Mouse (Mus musculus): ENCODE results near the gene Sirt3. TPM values are rescaled to one million over a fixed set of nuclear protein-coding genes. Genes with fewer than 3 reads are reported as not detected.

Gene Sirt3
- polyA plus RNA-seq (2012; fragmentation: generic; extraction: Trizol), result 17.4 TPM
- long read RNA-seq, experiment 1, partial matches to known transcripts, result 1 of 14 reads
- long read RNA-seq, experiment 1, other reads (novel, unspliced or antisense), result 9 of 14 reads
- long read RNA-seq, experiment 2, transcript Sirt3-202 (7 exons, 1,416 nt), result major isoform, 6 of 16 reads
- long read RNA-seq, experiment 2, partial matches to known transcripts, result 0 of 16 reads
- long read RNA-seq, experiment 2, other reads (novel, unspliced or antisense), result 9 of 16 reads

DNA sequence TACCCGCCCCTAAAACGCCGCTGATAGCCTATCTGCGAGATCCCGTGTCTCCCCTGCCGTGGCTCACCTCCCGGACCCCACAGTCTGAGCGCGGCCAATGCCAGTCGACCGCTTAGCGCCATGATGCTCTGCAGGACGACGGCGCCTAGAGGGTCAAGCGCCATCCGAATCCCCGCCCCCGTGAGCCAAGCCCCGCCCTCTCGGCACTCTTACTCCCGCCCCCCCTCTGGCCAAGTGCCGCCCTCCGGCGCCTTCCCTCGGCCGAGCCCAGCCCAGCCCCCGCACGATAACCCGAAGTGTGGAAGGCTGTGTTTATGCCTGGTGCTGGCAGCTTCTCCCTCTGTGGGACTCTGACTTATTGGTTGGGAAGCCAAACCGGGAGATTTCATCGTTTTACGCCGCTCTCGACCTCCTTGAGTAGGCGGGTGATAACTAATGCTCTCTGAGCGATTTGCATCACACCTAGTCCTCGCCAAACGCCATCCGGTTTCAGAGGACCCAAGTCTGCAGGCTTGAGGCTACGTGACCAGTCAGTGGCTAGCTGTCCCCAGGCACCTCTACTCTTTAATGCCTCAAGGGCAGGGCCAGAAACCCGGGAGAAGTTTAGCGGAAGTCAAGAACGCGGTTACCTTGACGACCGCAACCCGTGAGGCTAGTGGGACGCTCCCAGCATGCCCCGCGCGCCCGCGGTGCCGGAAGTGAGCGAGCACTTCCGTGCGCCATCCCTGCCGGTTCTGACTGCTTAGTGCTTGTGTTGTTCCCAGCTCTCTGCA is at the start of gene Sirt3, which contains the start of gene Psmd13:
Gene Sirt3, minus strand, starts transcription at position 614 of the 773 bp plus-strand sequence.
Gene Psmd13, plus strand, starts transcription at position 273 of the 773 bp plus-strand sequence.
- TF ChIP-seq MAX (IDR thresholded peaks at IDR 0.05), result peak; percentile 53
- TF ChIP-seq CTCF (IDR thresholded peaks at IDR 0.05; ENCODE audit: control insufficient read depth, insufficient read depth, insufficient read length), result no peak
- H3K4me3 ChIP-seq (ENCODE audit: insufficient read depth, poor library complexity, severe bottlenecking), result peak within 1 kb of the TSS; percentile 72
- peaks cover 42% of the 10 kb centered on the region for H3K79me2 ChIP-seq (ENCODE audit: control insufficient read depth, insufficient read depth)
- H3K79me3 ChIP-seq (ENCODE audit: low read depth), result peaks cover 20% of the 10 kb centered on the region
- peaks cover 22% of the 10 kb centered on the region for H3K36me3 ChIP-seq (ENCODE audit: control insufficient read depth, insufficient read depth)
- H3K27me3 ChIP-seq (ENCODE audit: control insufficient read depth, insufficient read depth, insufficient read length), result no peaks in the 10 kb centered on the region
- peak within 1 kb of the TSS; percentile 87 for H3ac ChIP-seq (ENCODE audit: control insufficient read depth, insufficient read length, low read depth)

DNA sequence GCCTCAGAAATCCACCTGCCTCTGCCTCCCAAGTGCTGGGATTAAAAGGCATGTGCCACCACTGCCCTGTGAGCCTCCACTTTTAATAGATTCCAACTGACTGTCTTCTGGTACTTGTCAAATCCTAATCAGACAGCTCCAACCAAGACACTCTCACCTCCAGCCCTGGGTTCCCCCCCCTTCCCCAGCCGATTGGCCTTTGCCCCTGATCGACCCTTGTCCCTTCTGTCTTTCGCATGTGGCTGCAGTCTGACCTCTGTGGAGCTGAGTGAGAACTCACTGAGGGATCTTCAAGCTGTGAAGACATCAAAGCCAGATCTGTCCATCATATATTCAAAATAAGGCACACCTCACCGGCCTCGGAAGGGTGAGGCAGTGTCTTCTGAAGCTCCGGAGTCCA is 45.1 kb upstream of the Sirt3 start:
- Histone ChIP-seq H3K79me2 (ENCODE audit: control insufficient read depth, insufficient read depth) (no peaks in the 10 kb centered on the region), H3K27me3 (ENCODE audit: control insufficient read depth, insufficient read depth, insufficient read length) (peaks cover 40% of the 10 kb centered on the region), H3K4me3 (ENCODE audit: insufficient read depth, poor library complexity, severe bottlenecking) (no peak overlapping the region), H3ac (ENCODE audit: control insufficient read depth, insufficient read length, low read depth) (no peak overlapping the region), H3K36me3 (ENCODE audit: control insufficient read depth, insufficient read depth) (no peaks in the 10 kb centered on the region), H3K79me3 (ENCODE audit: low read depth) (no peaks in the 10 kb centered on the region)
- TF ChIP-seq CTCF (IDR thresholded peaks at IDR 0.05; ENCODE audit: control insufficient read depth, insufficient read depth, insufficient read length) (no peak), FOSL1 (IDR thresholded peaks at IDR 0.05; ENCODE audit: insufficient read depth, low read length, poor library complexity, severe bottlenecking) (no peak), MAX (IDR thresholded peaks at IDR 0.05) (no peak), USF1 (IDR thresholded peaks at IDR 0.05; ENCODE audit: low read depth) (no peak), MYOD1 (IDR thresholded peaks at IDR 0.05; ENCODE audit: control insufficient read depth, insufficient read length, low read depth) (no peak), MYOG (IDR thresholded peaks at IDR 0.05; ENCODE audit: control insufficient read depth, extremely low read depth, insufficient read length) (no peak), CEBPB (IDR thresholded peaks at IDR 0.05; ENCODE audit: low read depth) (no peak)

DNA sequence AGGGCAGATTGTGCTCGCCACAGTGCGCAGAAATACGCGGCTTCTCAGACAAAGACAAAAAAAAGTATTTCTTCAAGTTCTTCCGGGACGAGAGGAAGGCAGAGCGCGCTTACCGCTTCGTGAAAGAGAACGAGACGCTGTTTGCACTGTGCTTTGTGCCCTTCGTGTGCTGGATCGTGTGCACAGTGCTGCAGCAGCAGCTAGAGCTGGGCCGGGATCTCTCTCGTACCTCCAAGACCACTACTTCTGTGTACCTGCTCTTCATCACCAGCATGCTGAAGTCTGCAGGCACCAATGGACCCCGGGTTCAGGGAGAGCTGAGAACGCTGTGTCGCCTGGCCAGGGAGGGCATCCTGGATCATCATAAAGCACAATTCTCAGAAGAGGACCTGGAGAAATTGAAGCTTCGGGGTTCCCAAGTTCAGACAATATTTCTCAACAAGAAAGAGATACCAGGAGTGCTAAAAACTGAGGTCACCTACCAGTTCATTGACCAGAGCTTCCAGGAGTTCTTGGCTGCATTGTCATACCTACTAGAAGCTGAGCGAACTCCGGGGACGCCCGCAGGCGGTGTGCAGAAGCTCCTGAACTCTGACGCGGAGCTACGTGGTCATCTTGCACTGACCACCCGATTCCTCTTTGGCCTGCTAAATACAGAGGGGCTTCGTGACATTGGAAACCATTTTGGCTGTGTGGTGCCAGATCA is 41.1 kb upstream of the Sirt3 start:
- TF ChIP-seq USF1 (IDR thresholded peaks at IDR 0.05; ENCODE audit: low read depth) (no peak), MYOD1 (IDR thresholded peaks at IDR 0.05; ENCODE audit: control insufficient read depth, insufficient read length, low read depth) (no peak), MAX (IDR thresholded peaks at IDR 0.05) (no peak), MYOG (IDR thresholded peaks at IDR 0.05; ENCODE audit: control insufficient read depth, extremely low read depth, insufficient read length) (no peak), CTCF (IDR thresholded peaks at IDR 0.05; ENCODE audit: control insufficient read depth, insufficient read depth, insufficient read length) (no peak), FOSL1 (IDR thresholded peaks at IDR 0.05; ENCODE audit: insufficient read depth, low read length, poor library complexity, severe bottlenecking) (no peak), CEBPB (IDR thresholded peaks at IDR 0.05; ENCODE audit: low read depth) (no peak)
- Histone ChIP-seq H3K36me3 (ENCODE audit: control insufficient read depth, insufficient read depth) (no peaks in the 10 kb centered on the region), H3K79me3 (ENCODE audit: low read depth) (no peaks in the 10 kb centered on the region), H3ac (ENCODE audit: control insufficient read depth, insufficient read length, low read depth) (no peak overlapping the region), H3K79me2 (ENCODE audit: control insufficient read depth, insufficient read depth) (no peaks in the 10 kb centered on the region), H3K4me3 (ENCODE audit: insufficient read depth, poor library complexity, severe bottlenecking) (no peak overlapping the region), H3K27me3 (ENCODE audit: control insufficient read depth, insufficient read depth, insufficient read length) (peaks cover 66% of the 10 kb centered on the region)

DNA sequence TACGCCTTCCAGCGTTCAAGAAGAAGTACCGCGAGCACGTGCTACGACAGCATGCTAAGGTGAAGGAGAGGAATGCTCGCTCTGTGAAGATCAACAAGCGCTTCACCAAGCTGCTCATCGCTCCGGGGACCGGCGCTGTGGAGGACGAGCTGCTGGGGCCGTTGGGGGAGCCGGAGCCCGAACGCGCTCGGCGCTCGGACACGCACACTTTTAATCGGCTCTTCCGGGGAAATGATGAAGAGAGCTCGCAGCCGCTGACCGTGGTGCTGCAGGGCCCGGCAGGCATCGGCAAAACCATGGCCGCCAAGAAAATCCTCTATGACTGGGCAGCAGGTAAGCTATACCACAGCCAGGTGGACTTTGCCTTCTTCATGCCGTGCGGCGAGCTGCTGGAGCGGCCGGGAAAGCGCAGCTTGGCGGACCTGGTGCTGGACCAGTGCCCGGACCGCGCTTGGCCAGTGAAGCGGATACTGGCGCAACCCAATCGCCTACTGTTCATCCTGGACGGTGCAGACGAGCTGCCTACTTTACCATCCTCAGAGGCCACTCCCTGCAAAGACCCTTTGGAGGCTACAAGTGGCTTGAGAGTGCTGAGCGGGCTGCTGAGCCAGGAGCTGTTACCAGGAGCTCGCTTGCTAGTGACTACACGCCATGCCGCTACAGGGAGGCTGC is 40.4 kb upstream of the Sirt3 start:
- H3K27me3 ChIP-seq (ENCODE audit: control insufficient read depth, insufficient read depth, insufficient read length), result peaks cover 63% of the 10 kb centered on the region
- no peak for TF ChIP-seq MYOD1 (IDR thresholded peaks at IDR 0.05; ENCODE audit: control insufficient read depth, insufficient read length, low read depth)
- TF ChIP-seq FOSL1 (IDR thresholded peaks at IDR 0.05; ENCODE audit: insufficient read depth, low read length, poor library complexity, severe bottlenecking), result no peak
- TF ChIP-seq USF1 (IDR thresholded peaks at IDR 0.05; ENCODE audit: low read depth), result no peak
- H3ac ChIP-seq (ENCODE audit: control insufficient read depth, insufficient read length, low read depth), result no peak overlapping the region
- H3K79me3 ChIP-seq (ENCODE audit: low read depth), result no peaks in the 10 kb centered on the region
- no peaks in the 10 kb centered on the region for H3K79me2 ChIP-seq (ENCODE audit: control insufficient read depth, insufficient read depth)
- no peaks in the 10 kb centered on the region for H3K36me3 ChIP-seq (ENCODE audit: control insufficient read depth, insufficient read depth)
- H3K4me3 ChIP-seq (ENCODE audit: insufficient read depth, poor library complexity, severe bottlenecking), result no peak overlapping the region

DNA sequence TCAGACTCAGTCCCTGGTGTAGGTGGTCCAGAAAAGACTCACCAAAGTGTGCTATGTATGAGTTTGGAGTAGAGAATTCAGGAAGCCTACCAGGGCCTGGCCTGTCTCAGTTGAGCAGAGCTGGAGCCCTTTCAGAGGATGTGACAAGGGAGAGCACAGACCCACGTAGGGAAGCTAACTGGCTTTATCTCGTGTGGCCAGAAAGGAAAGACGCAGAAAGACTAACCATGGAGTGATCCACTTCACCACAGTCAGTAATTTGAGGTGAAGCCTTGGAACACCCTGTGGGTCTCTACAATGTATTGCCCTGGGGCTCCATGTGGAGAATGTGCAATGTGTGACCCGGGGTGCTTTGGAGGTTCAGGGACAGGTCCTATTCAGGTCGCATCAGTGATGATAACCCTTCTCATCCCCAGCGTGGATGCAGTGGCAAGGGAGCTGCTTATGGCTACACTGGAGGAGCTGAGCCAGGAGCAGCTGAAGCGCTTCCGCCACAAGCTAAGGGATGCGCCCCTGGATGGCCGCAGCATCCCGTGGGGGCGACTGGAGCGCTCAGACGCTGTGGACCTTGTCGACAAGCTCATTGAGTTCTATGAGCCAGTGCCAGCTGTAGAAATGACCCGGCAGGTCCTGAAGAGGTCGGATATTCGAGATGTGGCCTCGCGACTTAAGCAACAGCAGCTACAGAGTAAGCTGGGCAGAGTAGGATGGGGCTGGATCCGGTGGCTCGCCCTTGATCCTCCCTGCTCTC is 39.3 kb upstream of the Sirt3 start:
- Histone ChIP-seq H3ac (ENCODE audit: control insufficient read depth, insufficient read length, low read depth) (no peak overlapping the region), H3K36me3 (ENCODE audit: control insufficient read depth, insufficient read depth) (no peaks in the 10 kb centered on the region), H3K79me3 (ENCODE audit: low read depth) (no peaks in the 10 kb centered on the region), H3K4me3 (ENCODE audit: insufficient read depth, poor library complexity, severe bottlenecking) (no peak overlapping the region), H3K27me3 (ENCODE audit: control insufficient read depth, insufficient read depth, insufficient read length) (peaks cover 59% of the 10 kb centered on the region), H3K79me2 (ENCODE audit: control insufficient read depth, insufficient read depth) (no peaks in the 10 kb centered on the region)
- TF ChIP-seq MAX (IDR thresholded peaks at IDR 0.05) (no peak), MYOG (IDR thresholded peaks at IDR 0.05; ENCODE audit: control insufficient read depth, extremely low read depth, insufficient read length) (no peak), CTCF (IDR thresholded peaks at IDR 0.05; ENCODE audit: control insufficient read depth, insufficient read depth, insufficient read length) (no peak), CEBPB (IDR thresholded peaks at IDR 0.05; ENCODE audit: low read depth) (no peak), FOSL1 (IDR thresholded peaks at IDR 0.05; ENCODE audit: insufficient read depth, low read length, poor library complexity, severe bottlenecking) (no peak)

Measured in C2C12 (cell line).